Mouse (Mus musculus) forebrain, embryonic 16.5 days (tissue): Measurements from ENCODE around the gene Iffo2. TPM values are rescaled to one million over a fixed set of nuclear protein-coding genes. Genes with fewer than 3 reads are reported as not detected.
A peak's percentile ranks its signal among the peaks of the same experiment; 100 is the strongest.

Source experiments
- ATAC-seq: fragments of 200-750 bp; cut with Nextera tagmentation; 2 replicates; pipeline ENCODE4 v1.8.0; 2017; ENCODE audit warnings: mild to moderate bottlenecking, moderate library complexity
- H3K27ac ChIP-seq: fragments of 300-500 bp; sonication (generic); 2 replicates; pipeline ENCODE4 v1.5.1; 2014; ENCODE audit warnings: low read length, control low read depth
- H3K27me3 ChIP-seq: fragments of 300-500 bp; sonication (generic); replicated peaks from 2 replicates; pipeline ENCODE4 v1.6.1; 2014; ENCODE audit warnings: low read length; ENCODE audit not compliant: control insufficient read depth, insufficient read depth
- H3K36me3 ChIP-seq: fragments of 300-500 bp; sonication (generic); 2 replicates; pipeline ENCODE4 v1.6.1; 2014; ENCODE audit not compliant: control insufficient read depth, insufficient read depth
- H3K4me1 ChIP-seq: fragments of 300-500 bp; sonication (generic); replicated peaks from 2 replicates; pipeline ENCODE4 v1.6.1; 2014; ENCODE audit warnings: low read length; ENCODE audit not compliant: control insufficient read depth, insufficient read depth
- H3K4me2 ChIP-seq: fragments of 300-500 bp; sonication (generic); 2 replicates; pipeline ENCODE4 v1.6.1; 2014; ENCODE audit warnings: mild to moderate bottlenecking, low read length, control low read depth
- H3K4me3 ChIP-seq: fragments of 300-500 bp; sonication (generic); replicated peaks from 2 replicates; pipeline ENCODE4 v1.5.1; 2014; ENCODE audit warnings: mild to moderate bottlenecking, low read length, control low read depth
- H3K9ac ChIP-seq: fragments of 300-500 bp; sonication (generic); replicated peaks from 2 replicates; pipeline ENCODE4 v1.6.1; 2014; ENCODE audit warnings: low read depth, low read length, control low read depth
- H3K9me3 ChIP-seq: fragments of 300-500 bp; sonication (generic); 2 replicates; pipeline ENCODE4 v1.6.1; 2016; ENCODE audit warnings: low read length; ENCODE audit not compliant: control insufficient read depth
- WGBS: fragments of 180-500 bp; shearing (Covaris S2); extraction: QIAGEN DNeasy Blood & Tissue Kit; methylation state at CpG from one replicate; pipeline ENCODE4 v1.1.7; 2014; 5-methylcytosine and 5-hydroxymethylcytosine counted together
- polyA plus RNA-seq: library from polyadenylated mRNA; unstranded; fragments of >200 nt; fragmentation: Nextera tagmentation; extraction: Ambion mirVana; gene quantifications from 2 replicates; pipeline ENCODE4 v1.2.1, GENCODE M21; 2015

Gene Iffo2
- polyA plus RNA-seq, 1 experiment from 2014 or later, result 4.8 TPM

GRCm38 (mm10) chr4:139606732-139607131, 76.4 kb downstream of the Iffo2 start:
- no peak overlapping the region for H3K4me2 ChIP-seq
- H3K9me3 ChIP-seq, result no peaks in the 10 kb centered on the region
- H3K27ac ChIP-seq, result no peak overlapping the region
- no peaks in the 10 kb centered on the region for H3K27me3 ChIP-seq
- H3K36me3 ChIP-seq, result no peaks in the 10 kb centered on the region
- WGBS, result 96% methylated on average over 5 of the region's 5 CpGs
- no peak overlapping the region for H3K9ac ChIP-seq
- H3K4me1 ChIP-seq, result 0 out of 2 replicates have a peak, but pooled peaks cover 2% of the 10 kb centered on the region
- no peak for ATAC-seq
- no peak overlapping the region for H3K4me3 ChIP-seq

- no peak overlapping the region for H3K4me2 ChIP-seq
- no peak for ATAC-seq
- 65% methylated on average over 4 of the region's 4 CpGs for WGBS
- H3K4me3 ChIP-seq, result no peak overlapping the region
- peaks cover 3% of the 10 kb centered on the region; the same call in 1 of the 2 replicates for H3K9me3 ChIP-seq
- H3K27ac ChIP-seq, result no peak overlapping the region
- H3K9ac ChIP-seq, result no peak overlapping the region
- no peaks in the 10 kb centered on the region for H3K27me3 ChIP-seq
- H3K4me1 ChIP-seq, result 0 out of 2 replicates have a peak, but pooled peaks cover 2% of the 10 kb centered on the region
- H3K36me3 ChIP-seq, result peaks cover 6% of the 10 kb centered on the region
Observed at GRCm38 (mm10) chr4:139608975-139609374, 78.6 kb downstream of the Iffo2 start.

DNA sequence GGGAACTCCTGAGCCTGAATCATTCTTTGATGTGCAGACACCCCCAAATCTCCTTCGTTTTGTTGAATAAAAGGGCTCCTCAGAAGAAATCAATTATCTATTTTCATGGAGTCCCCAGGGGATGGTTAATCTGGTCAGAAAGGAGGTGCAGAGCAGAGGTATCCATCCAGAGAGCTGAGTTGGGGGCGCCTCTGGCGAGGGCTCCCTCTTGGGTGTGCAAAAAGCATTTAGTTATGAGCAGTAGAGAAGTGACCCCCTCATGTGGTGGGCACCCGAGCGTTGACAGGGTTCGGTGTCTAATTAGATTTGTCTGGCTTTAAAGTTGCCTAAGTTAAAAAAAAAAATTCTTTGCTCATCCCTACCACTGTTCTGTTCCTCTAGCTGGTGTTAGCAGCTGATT, 80.6 kb downstream of the Iffo2 start:
- peak; percentile 22; the same call in 1 of the 2 replicates for ATAC-seq
- Histone ChIP-seq H3K4me1 (peaks cover 4% of the 10 kb centered on the region; the same call in 1 of the 2 replicates), H3K27me3 (no peaks in the 10 kb centered on the region), H3K36me3 (peaks cover 11% of the 10 kb centered on the region), H3K9me3 (peaks cover 3% of the 10 kb centered on the region; the same call in 1 of the 2 replicates), H3K4me2 (no peak overlapping the region), H3K4me3 (no peak overlapping the region), H3K27ac (no peak overlapping the region), H3K9ac (no peak overlapping the region)
- 47% methylated on average over 6 of the region's 6 CpGs for WGBS

- Histone ChIP-seq H3K4me2 (peak overlapping the region; percentile 51), H3K4me3 (peak overlapping the region; percentile 23; the same call in 1 of the 2 replicates), H3K27me3 (no peaks in the 10 kb centered on the region), H3K9ac (peak overlapping the region; percentile 41; the same call in 1 of the 2 replicates), H3K4me1 (peaks cover 9% of the 10 kb centered on the region; the same call in 1 of the 2 replicates), H3K36me3 (peaks cover 11% of the 10 kb centered on the region), H3K27ac (no peak overlapping the region), H3K9me3 (peaks cover 3% of the 10 kb centered on the region; the same call in 1 of the 2 replicates)
- 8% methylated on average over 10 of the region's 10 CpGs for WGBS
- peak; percentile 18; the same call in 1 of the 2 replicates for ATAC-seq
Observed at GRCm38 (mm10) chr4:139611542-139611953, 81.2 kb downstream of the Iffo2 start.

- Histone ChIP-seq H3K4me2 (no peak overlapping the region), H3K4me3 (no peak overlapping the region), H3K36me3 (peaks cover 11% of the 10 kb centered on the region), H3K9ac (no peak overlapping the region), H3K27me3 (no peaks in the 10 kb centered on the region), H3K4me1 (peaks cover 17% of the 10 kb centered on the region), H3K27ac (no peak overlapping the region), H3K9me3 (peaks cover 3% of the 10 kb centered on the region; the same call in 1 of the 2 replicates)
- WGBS, result 90% methylated on average over 21 of the region's 21 CpGs
- ATAC-seq, result no peak
Observed at GRCm38 (mm10) chr4:139614524-139615260, 84.3 kb downstream of the Iffo2 start.

GRCm38 (mm10) chr4:139616276-139617000, 86.1 kb downstream of the Iffo2 start:
- 2% methylated on average over 24 of the region's 24 CpGs for WGBS
- H3K4me3 ChIP-seq, result peak overlapping the region; percentile 58
- peak overlapping the region; percentile 68 for H3K4me2 ChIP-seq
- H3K27me3 ChIP-seq, result no peaks in the 10 kb centered on the region
- ATAC-seq, result peak; percentile 90
- H3K36me3 ChIP-seq, result peaks cover 11% of the 10 kb centered on the region
- H3K27ac ChIP-seq, result peak overlapping the region; percentile 77
- peaks cover 17% of the 10 kb centered on the region for H3K4me1 ChIP-seq
- peaks cover 3% of the 10 kb centered on the region; the same call in 1 of the 2 replicates for H3K9me3 ChIP-seq
- peak overlapping the region; percentile 69 for H3K9ac ChIP-seq

- Histone ChIP-seq H3K4me1 (peaks cover 19% of the 10 kb centered on the region), H3K4me2 (peak overlapping the region; percentile 68), H3K27me3 (no peaks in the 10 kb centered on the region), H3K27ac (peak overlapping the region; percentile 77), H3K9me3 (peaks cover 3% of the 10 kb centered on the region; the same call in 1 of the 2 replicates), H3K9ac (0 out of 2 replicates have a peak overlapping the region, but pooled peaks have one; percentile 37), H3K4me3 (peak overlapping the region; percentile 58), H3K36me3 (peaks cover 11% of the 10 kb centered on the region)
- 49% methylated on average over 3 of the region's 3 CpGs for WGBS
- ATAC-seq, result no peak
Observed at GRCm38 (mm10) chr4:139617001-139617364, 86.6 kb downstream of the Iffo2 start.

DNA sequence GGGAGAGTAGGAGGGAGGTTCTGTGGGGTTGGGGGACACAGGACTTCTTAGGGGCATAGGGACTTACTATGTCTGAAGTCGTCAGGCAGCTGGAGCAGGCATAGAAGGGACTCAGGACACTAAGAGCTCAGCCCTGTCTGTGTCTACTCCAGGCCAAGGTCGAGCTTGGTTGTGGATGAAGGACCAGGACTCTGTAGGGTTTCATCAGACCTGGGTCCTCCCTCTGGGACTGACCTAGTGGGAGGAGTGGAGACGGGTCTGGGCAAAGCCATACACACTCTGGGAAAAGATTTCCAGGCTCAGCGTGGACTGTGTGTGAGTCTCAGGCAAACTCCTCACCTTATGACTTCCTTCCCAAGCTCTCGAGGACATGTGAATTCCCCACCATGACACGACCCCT, 89.4 kb downstream of the Iffo2 start:
- Histone ChIP-seq H3K4me2 (no peak overlapping the region), H3K4me1 (peaks cover 35% of the 10 kb centered on the region), H3K27me3 (no peaks in the 10 kb centered on the region), H3K9ac (no peak overlapping the region), H3K9me3 (no peaks in the 10 kb centered on the region), H3K36me3 (no peaks in the 10 kb centered on the region), H3K27ac (no peak overlapping the region), H3K4me3 (no peak overlapping the region)
- ATAC-seq, result no peak
- 75% methylated on average over 6 of the region's 6 CpGs for WGBS
